Mouse (Mus musculus) CH12.LX (cell line): ENCODE measurements around the gene Hoxd3. TPM values are rescaled to one million over a fixed set of nuclear protein-coding genes. Genes with fewer than 3 reads are reported as not detected.

Source experiments
- DNase-seq: peaks from one replicate; pipeline ENCODE4 v3.0.0-alpha.2; 2013; ENCODE audit errors: extremely low read depth
- H3K27ac ChIP-seq: 2 replicates; pipeline ENCODE4 v1.5.1; 2012; ENCODE audit warnings: low read depth, mild to moderate bottlenecking, control low read depth, moderate library complexity; ENCODE audit not compliant: insufficient read depth
- H3K27me3 ChIP-seq: replicated peaks from 2 replicates; pipeline ENCODE3; 2012; ENCODE audit warnings: inconsistent platforms
- H3K36me3 ChIP-seq, 2 experiments: replicated peaks in 1 of 2; 2 replicates each; pipeline versions ENCODE3 to v1.6.1; 2012; ENCODE audit warnings: inconsistent platforms in 1 of 2, low read length in 1 of 2, mild to moderate bottlenecking in 1 of 2, mixed read lengths in 1 of 2, moderate library complexity in 1 of 2; ENCODE audit not compliant: control insufficient read depth in 1 of 2, insufficient read depth in 1 of 2
- H3K4me1 ChIP-seq, 2 experiments: 2 replicates each; pipeline ENCODE4 v1.6.1; 2012; ENCODE audit warnings: inconsistent platforms in 1 of 2, moderate library complexity in 1 of 2; ENCODE audit not compliant: insufficient read depth in 2 of 2, control insufficient read depth in 1 of 2
- H3K4me2 ChIP-seq: 2 replicates; pipeline ENCODE4 v1.6.1; 2012; ENCODE audit warnings: low read depth, mild to moderate bottlenecking, control low read depth; ENCODE audit not compliant: poor library complexity, insufficient read depth, severe bottlenecking
- H3K4me3 ChIP-seq, 3 experiments: fragments of 150-350 bp in 1 of 3; sonication (generic) in 1 of 3; replicated peaks in 1 of 3; 2 replicates each; pipeline versions ENCODE3 to v1.5.1; 2011 to 2012; ENCODE audit warnings: low read depth in 2 of 3, low read length in 2 of 3, mild to moderate bottlenecking in 2 of 3, moderate library complexity in 2 of 3, control low read depth in 1 of 3, improper control_type of control experiment in 1 of 3, inconsistent platforms in 1 of 3, mixed read lengths in 1 of 3; ENCODE audit not compliant: poor library complexity in 1 of 3
- H3K79me2 ChIP-seq: replicated peaks from 2 replicates; pipeline ENCODE4 v1.6.1; 2012; ENCODE audit warnings: mild to moderate bottlenecking, moderate library complexity; ENCODE audit not compliant: control insufficient read depth, poor library complexity, insufficient read depth, severe bottlenecking; ENCODE audit errors: extremely low read depth
- H3K9ac ChIP-seq: 2 replicates; pipeline ENCODE4 v1.6.1; 2012; ENCODE audit warnings: low read depth, mild to moderate bottlenecking, control low read depth, moderate library complexity; ENCODE audit not compliant: insufficient read depth
- H3K9me3 ChIP-seq: replicated peaks from 2 replicates; pipeline ENCODE3; 2012; ENCODE audit warnings: low read length, inconsistent platforms, mixed read lengths
- BHLHE40 ChIP-seq: IDR thresholded peaks from 2 replicates; pipeline ENCODE4 v1.6.1; 2011; ENCODE audit warnings: mild to moderate bottlenecking, low read depth, low read length, improper control_type of control experiment
- EP300 ChIP-seq: IDR thresholded peaks from 2 replicates; pipeline ENCODE4 v1.6.1; 2011; ENCODE audit warnings: low read length, improper control_type of control experiment
- ETS1 ChIP-seq: conservative IDR thresholded peaks from 2 replicates; pipeline ENCODE4 v1.6.1; 2012; ENCODE audit warnings: low read depth, mild to moderate bottlenecking, inconsistent platforms, low read length, improper control_type of control experiment, moderate library complexity
- GABPA ChIP-seq: IDR thresholded peaks from 2 replicates; pipeline ENCODE4 v1.6.1; 2012; ENCODE audit warnings: low read depth, low read length, improper control_type of control experiment, inconsistent platforms; ENCODE audit not compliant: insufficient replicate concordance
- HCFC1 ChIP-seq: IDR thresholded peaks from 2 replicates; pipeline ENCODE4 v1.6.1; 2012; ENCODE audit warnings: low read depth, mild to moderate bottlenecking, inconsistent platforms, low read length, improper control_type of control experiment
- JUND ChIP-seq: conservative IDR thresholded peaks from 2 replicates; pipeline ENCODE4 v1.6.1; 2011; ENCODE audit warnings: low read depth, low read length, improper control_type of control experiment
- KAT2A ChIP-seq: IDR thresholded peaks from 2 replicates; pipeline ENCODE4 v1.6.1; 2012; ENCODE audit warnings: low read length, improper control_type of control experiment, inconsistent platforms; ENCODE audit not compliant: insufficient replicate concordance
- MAFK ChIP-seq: IDR thresholded peaks from 2 replicates; pipeline ENCODE4 v1.6.1; 2011; ENCODE audit warnings: low read length, improper control_type of control experiment; ENCODE audit not compliant: insufficient replicate concordance
- MAZ ChIP-seq: IDR thresholded peaks from 2 replicates; pipeline ENCODE4 v1.6.1; 2012; ENCODE audit warnings: low read depth, mild to moderate bottlenecking, inconsistent platforms, low read length, improper control_type of control experiment, moderate library complexity
- MEF2A ChIP-seq: IDR thresholded peaks from 2 replicates; pipeline ENCODE4 v1.6.1; 2014; ENCODE audit warnings: low read depth, mild to moderate bottlenecking, inconsistent platforms, low read length, improper control_type of control experiment, borderline replicate concordance
- MXI1 ChIP-seq: IDR thresholded peaks from 2 replicates; pipeline ENCODE4 v1.6.1; 2011; ENCODE audit warnings: mild to moderate bottlenecking, low read depth, low read length, improper control_type of control experiment
- MYC ChIP-seq: IDR thresholded peaks from 2 replicates; pipeline ENCODE4 v1.6.1; 2011; ENCODE audit warnings: low read depth, mild to moderate bottlenecking, improper control_type of control experiment, low read length
- NELFE ChIP-seq: IDR thresholded peaks from 2 replicates; pipeline ENCODE4 v1.6.1; 2011; ENCODE audit warnings: low read depth, low read length, improper control_type of control experiment
- PAX5 ChIP-seq: IDR thresholded peaks from 2 replicates; pipeline ENCODE4 v1.6.1; 2012; ENCODE audit warnings: low read length, inconsistent platforms, mixed read lengths
- RCOR1 ChIP-seq: conservative IDR thresholded peaks from 2 replicates; pipeline ENCODE4 v1.6.1; 2012; ENCODE audit warnings: low read depth, mild to moderate bottlenecking, inconsistent platforms, low read length, improper control_type of control experiment
- SIN3A ChIP-seq: IDR thresholded peaks from 2 replicates; pipeline ENCODE4 v1.6.1; 2012; ENCODE audit warnings: low read length, improper control_type of control experiment, inconsistent platforms
- SMC3 ChIP-seq: IDR thresholded peaks from 2 replicates; pipeline ENCODE4 v1.6.1; 2011; ENCODE audit warnings: low read depth, low read length, improper control_type of control experiment
- TBP ChIP-seq: conservative IDR thresholded peaks from 2 replicates; pipeline ENCODE4 v1.6.1; 2011; ENCODE audit warnings: low read depth, low read length, improper control_type of control experiment
- UBTF ChIP-seq: IDR thresholded peaks from 2 replicates; pipeline ENCODE4 v1.6.1; 2012; ENCODE audit warnings: low read depth, mild to moderate bottlenecking, inconsistent platforms, low read length, improper control_type of control experiment, moderate library complexity
- USF1 ChIP-seq: IDR thresholded peaks from 2 replicates; pipeline ENCODE4 v1.6.1; 2014; ENCODE audit warnings: low read depth, mild to moderate bottlenecking, inconsistent platforms, low read length, improper control_type of control experiment
- ZC3H11A ChIP-seq: IDR thresholded peaks from 2 replicates; pipeline ENCODE4 v1.6.1; 2012; ENCODE audit warnings: low read depth, mild to moderate bottlenecking, inconsistent platforms, low read length, improper control_type of control experiment
- ZKSCAN1 ChIP-seq: IDR thresholded peaks from 2 replicates; pipeline ENCODE4 v1.6.1; 2012; ENCODE audit warnings: low read depth, inconsistent platforms, low read length, improper control_type of control experiment, borderline replicate concordance
- ZMIZ1 ChIP-seq: IDR thresholded peaks from 2 replicates; pipeline ENCODE4 v1.6.1; 2012; ENCODE audit warnings: low read depth, mild to moderate bottlenecking, inconsistent platforms, low read length, improper control_type of control experiment
- dilution Hi-C: fragments of 300-500 bp; cut with MboI; formaldehyde crosslinking; loops from 2 replicates; pipeline ENCODE4 v1.14.3; 2020; ENCODE audit warnings: low sequenced_read_pairs; ENCODE audit not compliant: extremely low pct_unique_long_range_greater_than_20kb, extremely low pct_ligation_motif_present
- in situ Hi-C: fragments of 300-500 bp; cut with MboI; formaldehyde crosslinking; loops from 3 replicates; pipeline ENCODE4 v1.14.3; 2019; ENCODE audit warnings: low sequenced_read_pairs, low pct_ligation_motif_present, low pct_unique_long_range_greater_than_20kb, mixed read lengths
- polyA plus RNA-seq: library from polyadenylated mRNA; unstranded; fragments of >175 nt; gene quantifications from 2 replicates; pipeline ENCODE4 v1.2.1, GENCODE M21; 2012; ENCODE audit warnings: low read depth; ENCODE audit not compliant: insufficient read length
- total RNA-seq, 2 experiments: library from RNA; depleted of rRNA; stranded (reverse); fragments of 300-350 nt in 1 of 2; fragments of >200 nt in 1 of 2; gene quantifications; 2 replicates each; pipeline ENCODE4 v1.2.3; 2012 to 2014

Hoxd3 gene
- total and polyA plus RNA-seq, 3 experiments = 0.12 to 1.1 TPM; not detected in 1

- no peak overlapping the region for H3K9ac ChIP-seq
- H3K79me2 ChIP-seq = no peaks in the 10 kb centered on the region
- H3K9me3 ChIP-seq = peaks cover 29% of the 10 kb centered on the region
- dilution Hi-C loops (no loop called here), in situ Hi-C loops (loop anchor here (25.0 kb wide), 1 partner anchor 629 kb away; no protein-coding TSS in a partner anchor)
- DNase-seq = no peak
- H3K4me1 ChIP-seq = no peaks in the 10 kb centered on the region
- TF ChIP-seq SMC3 = no peak
- no peak for TF ChIP-seq PAX5
- TF ChIP-seq TBP = no peak
- no peak for TF ChIP-seq MYC
- no peak for TF ChIP-seq BHLHE40
- no peak for TF ChIP-seq MXI1
- TF ChIP-seq MAFK = no peak
- H3K4me3 ChIP-seq = no peak overlapping the region
- no peak overlapping the region for H3K27ac ChIP-seq
- H3K4me2 ChIP-seq = no peak overlapping the region
- no peaks in the 10 kb centered on the region for H3K36me3 ChIP-seq
- H3K27me3 ChIP-seq = no peaks in the 10 kb centered on the region
Measured at GRCm38 (mm10) chr2:74683471-74683951, 28.2 kb upstream of the Hoxd3 start.

- H3K9ac ChIP-seq = no peak overlapping the region
- H3K4me2 ChIP-seq = no peak overlapping the region
- no peak for TF ChIP-seq USF1
- no peak for TF ChIP-seq HCFC1
- TF ChIP-seq SIN3A = no peak
- no peak for TF ChIP-seq JUND
- no peak for TF ChIP-seq MEF2A
- TF ChIP-seq MAZ = no peak
- TF ChIP-seq GABPA = no peak
- no peak for TF ChIP-seq TBP
- no peak for TF ChIP-seq ZKSCAN1
- no peak for TF ChIP-seq ETS1
- TF ChIP-seq NELFE = no peak
- TF ChIP-seq UBTF = no peak
- no peak for TF ChIP-seq ZMIZ1
- no peak for TF ChIP-seq ZC3H11A
- TF ChIP-seq RCOR1 = no peak
- TF ChIP-seq KAT2A = no peak
- no peak for TF ChIP-seq EP300
- H3K27me3 ChIP-seq = no peaks in the 10 kb centered on the region
- DNase-seq = no peak
- peaks cover 29% of the 10 kb centered on the region for H3K9me3 ChIP-seq
- H3K36me3 ChIP-seq = no peaks in the 10 kb centered on the region
- no peaks in the 10 kb centered on the region for H3K79me2 ChIP-seq
- H3K27ac ChIP-seq = no peak overlapping the region
- in situ Hi-C loops = loop anchor here (25.0 kb wide), 1 partner anchor 628 kb away; no protein-coding TSS in a partner anchor
- dilution Hi-C loops = no loop called here
- H3K4me3 ChIP-seq = no peak overlapping the region
- no peaks in the 10 kb centered on the region for H3K4me1 ChIP-seq
Measured at GRCm38 (mm10) chr2:74684106-74684505, 27.6 kb upstream of the Hoxd3 start.
